Mouse (Mus musculus) induced T-regulatory cell, adult 2 months (primary cell): Measurements from ENCODE around the gene Ccdc7a.
"Not testable (repeated sequence)": the region's sequence is repeated elsewhere in the genome, so short reads cannot be mapped to it uniquely, and the experiment has no call there.

Source experiments
- DNase-seq: peaks from one replicate; pipeline ENCODE4 v3.0.0-alpha.2; 2012; ENCODE audit warnings: low read depth

Ccdc7a gene

DNA sequence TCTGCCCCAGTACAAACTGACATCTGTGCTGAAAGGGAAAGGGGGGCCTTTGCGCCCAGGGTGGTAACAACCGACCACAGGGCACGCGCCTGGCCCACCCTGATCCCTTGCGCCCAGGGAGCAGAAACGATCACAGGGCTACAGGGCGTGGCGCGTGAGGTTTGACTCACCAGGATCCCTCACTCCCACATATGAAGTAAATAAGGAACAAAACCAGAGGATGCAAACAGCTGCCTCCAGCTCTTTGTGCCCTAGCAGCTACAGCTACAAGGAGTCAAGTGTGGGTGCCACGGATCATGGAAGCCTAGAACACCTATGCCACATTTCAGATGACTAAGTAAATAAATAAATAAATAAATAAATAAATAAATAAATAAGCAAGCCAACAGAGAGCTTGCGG is at the start of gene Ccdc7a:
TSS of gene Ccdc7a (minus strand) at position 101 of the 400 bp plus-strand sequence.
- not testable (repeated sequence) for DNase-seq

DNA sequence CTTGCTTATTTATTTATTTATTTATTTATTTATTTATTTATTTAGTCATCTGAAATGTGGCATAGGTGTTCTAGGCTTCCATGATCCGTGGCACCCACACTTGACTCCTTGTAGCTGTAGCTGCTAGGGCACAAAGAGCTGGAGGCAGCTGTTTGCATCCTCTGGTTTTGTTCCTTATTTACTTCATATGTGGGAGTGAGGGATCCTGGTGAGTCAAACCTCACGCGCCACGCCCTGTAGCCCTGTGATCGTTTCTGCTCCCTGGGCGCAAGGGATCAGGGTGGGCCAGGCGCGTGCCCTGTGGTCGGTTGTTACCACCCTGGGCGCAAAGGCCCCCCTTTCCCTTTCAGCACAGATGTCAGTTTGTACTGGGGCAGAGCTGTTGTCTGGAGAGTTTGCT is 1.5 kb upstream of the Ccdc7a start, which contains the start of gene Ccdc7b:
TSS of gene Ccdc7b (plus strand) at position 301 of the 400 bp plus-strand sequence.
- not testable (repeated sequence) for DNase-seq

DNA sequence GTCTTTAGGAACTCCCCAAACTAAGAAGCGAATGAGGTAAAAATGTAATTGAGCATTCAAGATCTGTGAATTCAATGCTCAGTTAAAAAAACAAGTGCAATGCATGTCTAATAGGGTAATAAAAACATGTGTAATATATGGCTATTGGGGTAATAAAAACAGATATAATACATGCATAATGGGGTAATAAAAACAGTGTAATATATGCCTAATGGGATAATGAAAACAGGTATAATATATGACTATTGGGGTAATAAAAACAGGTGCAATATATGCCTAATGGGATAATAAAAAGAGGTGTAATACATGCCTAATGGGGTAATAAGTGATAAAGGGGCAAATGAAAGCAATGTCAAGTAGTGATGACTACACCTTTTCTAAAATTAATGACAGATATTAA is 73.9 kb downstream of the Ccdc7a start:
- no peak for DNase-seq

DNA sequence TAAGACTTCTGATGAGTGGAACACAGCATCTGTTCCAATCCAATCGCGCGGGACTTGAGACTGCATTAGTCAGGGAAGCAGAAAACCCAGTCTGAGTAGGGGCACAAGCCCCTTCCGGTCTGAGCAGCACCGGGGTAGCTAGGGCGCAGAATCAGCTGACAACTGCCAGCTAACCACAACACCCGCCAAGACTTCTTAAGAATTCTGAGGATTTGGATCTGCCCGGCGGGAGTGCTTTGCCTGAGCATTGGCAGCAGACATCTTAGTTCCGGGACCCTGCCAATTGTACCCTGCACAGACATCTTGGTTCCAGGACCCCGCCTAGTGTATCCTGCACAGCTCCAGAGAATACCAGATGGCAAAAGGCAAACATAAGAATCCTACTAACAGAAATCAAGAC is 116.4 kb downstream of the Ccdc7a start:
- DNase-seq: not testable (repeated sequence)

DNA sequence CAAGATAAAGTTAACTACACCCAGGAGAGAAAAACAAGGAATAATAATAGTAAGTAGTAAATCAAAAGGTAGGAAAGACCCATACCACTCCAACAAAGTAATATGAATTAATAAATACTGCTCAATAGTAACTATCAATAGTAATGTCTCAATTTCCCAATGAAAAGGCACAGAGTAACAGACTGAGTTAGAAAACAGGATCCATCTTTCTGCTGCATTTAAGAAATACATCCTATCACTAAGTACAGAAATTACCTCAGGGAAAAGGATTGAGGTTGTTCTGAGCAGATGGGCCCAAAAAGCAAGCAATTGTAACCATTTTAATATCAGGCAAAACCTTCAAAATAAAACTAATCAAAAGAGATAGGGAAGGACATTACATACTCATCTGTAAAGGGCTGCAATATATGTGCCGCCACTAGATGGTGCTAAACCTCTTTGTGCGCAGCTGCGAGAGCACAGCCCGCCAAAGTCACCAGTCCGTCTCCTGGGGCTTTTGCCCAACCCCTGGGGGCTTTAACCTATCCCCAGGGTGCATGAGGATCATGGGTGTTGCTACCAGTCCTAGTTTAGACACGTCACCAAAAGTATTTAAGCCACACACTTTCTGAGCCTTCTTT is 124.2 kb downstream of the Ccdc7a start:
- peak; percentile 16 for DNase-seq

DNA sequence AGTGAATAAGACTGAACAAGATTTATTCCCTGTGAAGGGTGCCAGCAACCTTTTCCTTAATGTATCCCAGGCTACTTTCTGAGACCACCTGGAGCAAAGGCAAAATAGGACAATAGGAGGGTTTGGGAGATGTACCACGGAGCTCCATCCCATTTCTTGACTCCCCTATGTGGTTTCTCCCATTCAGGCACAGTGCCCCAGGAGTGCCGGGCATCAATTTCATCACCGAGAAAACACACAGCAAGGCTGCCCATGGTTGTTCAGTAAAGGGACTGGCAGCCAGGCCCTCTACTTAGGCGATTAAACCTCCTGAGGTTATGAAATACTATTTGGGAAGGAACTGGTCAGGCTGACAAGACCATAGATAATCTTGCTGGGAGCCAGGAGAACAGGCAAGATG is 131.9 kb downstream of the Ccdc7a start:
- no peak for DNase-seq

DNA sequence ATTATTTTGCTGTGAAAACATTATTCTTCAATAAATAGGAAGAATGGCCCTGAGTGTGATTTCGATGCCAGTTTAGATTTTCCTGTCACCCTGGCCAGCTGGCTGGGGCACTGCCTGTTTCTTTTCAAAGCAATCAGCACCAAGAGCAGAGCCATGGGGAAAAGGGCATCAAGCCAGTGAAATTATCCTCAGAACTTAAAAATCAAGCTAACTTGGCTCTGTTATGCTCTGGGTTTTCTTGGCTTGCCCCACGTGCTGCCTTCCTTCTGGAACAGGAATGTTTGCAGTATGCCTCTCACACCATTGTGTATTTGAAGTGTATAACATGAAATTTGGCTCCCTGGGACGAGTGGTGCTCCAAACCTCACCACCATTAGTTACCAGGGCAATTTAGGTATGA is 182.6 kb downstream of the Ccdc7a start:
- no peak for DNase-seq

DNA sequence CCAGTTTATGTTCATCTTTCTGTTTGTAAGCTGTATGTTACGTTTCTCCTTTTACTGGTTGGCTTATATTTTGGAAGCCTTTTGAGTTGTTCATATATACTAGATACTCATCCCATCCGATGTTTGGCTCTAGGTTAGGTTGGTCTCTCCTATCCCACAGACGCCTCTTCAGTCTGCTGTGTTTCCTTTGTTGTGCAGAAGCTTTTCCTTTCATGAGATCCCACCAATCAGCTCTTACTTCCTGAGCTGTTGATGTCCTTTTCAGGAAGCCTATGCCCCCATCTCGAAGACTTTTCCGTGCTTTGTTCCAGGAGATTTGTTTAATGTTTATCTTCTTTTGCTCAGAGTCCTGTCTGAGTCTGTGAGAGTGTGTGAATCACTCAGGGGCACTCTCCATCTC is 221.6 kb downstream of the Ccdc7a start:
- DNase-seq: no peak

DNA sequence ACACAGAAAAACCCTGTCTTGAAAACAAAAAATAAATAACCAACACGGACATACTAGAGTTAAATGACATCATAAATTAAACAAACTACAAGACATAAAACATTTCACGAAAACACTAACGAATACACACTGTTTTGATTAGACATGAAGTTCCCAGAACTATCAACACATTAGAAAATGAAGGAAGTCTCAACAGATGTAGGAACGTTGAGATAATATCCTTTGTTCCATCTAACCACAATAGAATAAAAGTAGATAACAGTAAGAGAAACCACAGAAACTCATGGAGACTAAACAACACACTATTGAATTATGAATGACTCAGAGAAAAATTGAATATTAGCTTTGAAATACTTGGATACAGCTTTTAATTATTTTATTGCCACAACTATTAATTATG is 252.8 kb downstream of the Ccdc7a start:
- no peak for DNase-seq

DNA sequence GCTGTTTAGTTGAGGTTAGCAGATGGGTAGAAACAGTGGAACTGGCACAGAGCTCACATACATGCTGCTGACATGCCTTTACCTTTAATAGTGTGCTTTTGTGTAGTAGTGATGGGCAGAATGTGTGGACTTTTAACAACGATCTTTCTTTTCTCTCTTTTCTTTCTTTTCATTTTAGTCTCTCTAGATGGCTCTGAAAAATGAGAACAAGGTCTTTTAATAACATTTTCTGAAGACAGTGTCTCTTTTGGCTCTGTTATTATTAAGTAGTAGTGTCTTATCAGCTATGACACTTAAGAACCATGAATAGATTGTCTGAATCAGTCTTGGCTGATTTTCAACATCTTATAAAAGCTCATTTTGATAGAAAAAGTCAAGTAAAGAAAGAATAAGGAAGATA is 266.7 kb downstream of the Ccdc7a start, which contains the start of gene Gm3952:
TSS of gene Gm3952 (minus strand) at position 101 of the 400 bp plus-strand sequence.
- DNase-seq: no peak

DNA sequence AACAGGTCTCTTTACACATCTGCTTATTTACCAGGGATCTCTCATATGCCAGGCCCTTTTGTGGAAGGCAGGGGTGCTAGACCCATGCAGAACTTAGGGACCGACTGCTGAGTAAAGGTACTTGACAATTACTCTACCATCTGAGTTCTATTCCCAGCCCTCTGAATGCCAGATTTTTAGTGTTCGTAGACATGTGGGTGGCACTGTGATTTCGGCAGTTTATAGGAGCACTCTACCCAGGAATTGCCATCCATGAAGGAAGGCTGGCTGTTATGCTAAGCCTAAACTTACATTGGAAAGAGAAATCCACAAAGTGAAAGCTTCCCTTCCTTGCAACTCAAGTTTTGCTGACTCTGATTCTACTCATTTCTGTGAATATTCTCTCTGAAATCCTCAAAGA is 329.6 kb downstream of the Ccdc7a start:
- DNase-seq: no peak

DNA sequence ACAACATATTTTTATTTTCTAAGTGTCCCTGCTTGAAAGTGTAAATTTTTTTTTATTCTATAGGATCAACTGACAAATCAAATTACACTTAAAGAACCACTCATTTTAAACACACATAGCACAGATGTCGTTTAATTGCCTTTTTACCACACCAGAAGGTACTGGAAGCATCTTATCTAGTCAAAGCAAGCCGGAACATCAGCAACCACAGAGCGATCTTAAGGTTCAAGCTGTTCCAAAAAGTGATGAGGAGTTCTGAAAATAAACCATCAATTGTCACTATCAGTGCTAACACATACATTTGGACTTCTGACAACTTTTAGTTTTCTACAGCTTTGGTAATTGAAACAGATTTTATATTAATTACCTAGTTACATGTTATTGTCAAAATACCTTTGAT is 331.2 kb downstream of the Ccdc7a start:
- DNase-seq: no peak

DNA sequence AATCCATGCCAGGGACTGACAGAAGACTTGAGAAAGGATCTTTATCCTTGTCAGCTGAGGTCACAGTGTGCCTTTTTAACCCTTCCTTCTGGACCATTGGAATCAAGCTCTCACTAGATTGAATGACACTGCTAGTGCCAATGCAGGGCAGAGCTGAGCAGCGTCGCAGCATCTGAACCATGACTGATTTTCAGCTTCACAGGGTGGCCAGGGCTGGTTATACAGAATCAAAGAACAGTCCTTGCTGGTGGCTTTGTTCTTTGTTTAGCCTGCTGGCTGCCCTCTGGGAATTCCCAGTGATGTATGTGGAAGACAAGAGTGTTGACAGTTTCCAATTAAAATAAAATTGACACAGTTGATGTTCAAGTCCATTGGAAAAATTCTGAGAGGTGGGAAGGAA is 333.1 kb downstream of the Ccdc7a start:
- no peak for DNase-seq

DNA sequence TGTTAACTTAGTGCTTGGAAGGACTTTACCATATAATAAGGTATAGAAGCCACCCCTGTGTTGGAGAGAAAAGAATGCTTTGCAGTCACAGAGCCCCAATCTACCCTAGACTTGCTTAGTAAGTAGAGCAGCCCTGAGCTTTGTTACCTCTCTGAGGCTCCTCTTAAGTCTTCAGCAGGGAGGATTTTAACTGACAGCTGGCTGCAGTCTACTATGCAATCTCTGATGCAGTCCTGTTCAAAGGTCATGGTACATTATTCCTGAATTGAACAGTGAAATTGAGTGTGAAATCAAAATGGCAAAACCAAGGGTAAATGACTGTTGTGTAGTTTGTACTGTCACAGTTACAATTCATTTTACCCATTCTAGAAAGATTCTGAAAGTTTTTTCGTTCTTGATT is 338.1 kb downstream of the Ccdc7a start:
- DNase-seq: no peak

DNA sequence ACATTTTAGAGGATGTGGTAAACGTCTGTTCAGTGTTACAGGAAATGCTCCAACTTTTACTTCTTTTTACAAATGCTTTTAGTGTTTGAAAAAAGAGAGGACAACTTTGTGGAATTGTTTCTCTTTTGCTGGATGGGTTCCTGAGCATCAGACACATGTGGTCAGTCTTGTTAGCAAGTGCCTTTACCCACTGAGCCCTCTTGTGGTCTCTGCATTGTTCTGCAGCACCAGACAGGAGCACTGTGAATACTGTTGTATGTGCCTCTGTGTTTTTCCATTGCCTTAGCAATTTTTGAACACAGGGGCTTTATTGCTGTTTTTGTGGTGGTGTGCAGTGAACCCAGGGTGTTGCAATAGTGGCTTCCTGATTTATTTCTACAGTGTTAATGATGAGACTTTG is 340.5 kb downstream of the Ccdc7a start:
- DNase-seq: peak; percentile 35

DNA sequence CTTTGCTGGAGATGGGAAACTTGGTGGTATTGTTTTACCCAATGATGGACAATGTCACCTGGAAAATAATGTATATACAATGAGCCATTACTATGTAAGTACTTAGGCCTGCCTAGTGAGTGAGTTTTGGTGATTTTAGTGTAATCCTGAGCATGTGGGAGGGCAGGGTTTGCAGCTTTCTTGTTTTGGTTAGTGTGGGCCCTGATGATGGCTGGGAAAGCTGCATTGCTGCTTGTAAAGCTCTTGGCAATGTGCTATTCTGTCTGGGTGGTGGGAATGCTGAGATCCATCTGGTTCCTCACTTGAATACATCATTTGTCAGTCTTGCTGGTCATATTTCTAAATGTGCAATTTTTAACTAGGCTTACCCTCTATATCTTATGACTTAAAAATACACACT is 349.1 kb downstream of the Ccdc7a start:
- DNase-seq: no peak

DNA sequence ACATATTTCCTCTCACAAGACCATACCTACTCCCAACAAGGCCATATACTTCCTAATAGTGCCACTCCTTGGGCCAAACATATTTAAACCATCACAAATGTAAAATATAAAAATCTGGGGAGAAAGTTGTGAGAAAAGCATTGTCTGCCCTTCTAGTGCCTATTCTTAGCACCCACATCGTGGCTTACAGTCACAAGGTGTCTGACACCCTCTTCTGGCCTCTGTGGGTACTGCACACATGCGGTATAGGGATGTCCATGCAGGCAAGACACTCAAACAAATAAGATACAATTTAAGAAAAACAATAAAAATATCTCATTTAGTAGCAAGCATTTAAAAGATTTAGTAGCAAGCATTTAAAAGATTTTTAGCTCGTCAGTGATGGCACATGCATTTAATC is 356.1 kb downstream of the Ccdc7a start:
- DNase-seq: peak; percentile 87

DNA sequence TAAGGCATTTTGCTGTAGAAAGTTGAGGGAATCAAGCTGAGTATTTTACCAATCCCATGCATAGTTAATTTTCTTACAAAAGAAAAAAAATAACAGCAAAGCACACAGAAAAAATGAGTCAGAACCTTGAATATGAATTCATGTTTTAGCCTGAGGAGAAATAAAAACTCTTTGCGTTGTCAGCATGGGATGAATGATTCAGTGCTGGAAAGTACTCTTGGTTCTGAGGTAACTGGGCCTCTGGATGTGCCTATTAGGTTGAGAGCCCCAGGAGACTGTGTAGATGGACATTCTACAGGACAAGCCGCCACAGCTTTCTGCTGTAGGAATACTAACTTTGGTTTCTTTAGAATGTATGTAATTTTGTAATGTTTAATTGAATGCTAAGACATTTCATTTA is 360.5 kb downstream of the Ccdc7a start:
- no peak for DNase-seq

DNA sequence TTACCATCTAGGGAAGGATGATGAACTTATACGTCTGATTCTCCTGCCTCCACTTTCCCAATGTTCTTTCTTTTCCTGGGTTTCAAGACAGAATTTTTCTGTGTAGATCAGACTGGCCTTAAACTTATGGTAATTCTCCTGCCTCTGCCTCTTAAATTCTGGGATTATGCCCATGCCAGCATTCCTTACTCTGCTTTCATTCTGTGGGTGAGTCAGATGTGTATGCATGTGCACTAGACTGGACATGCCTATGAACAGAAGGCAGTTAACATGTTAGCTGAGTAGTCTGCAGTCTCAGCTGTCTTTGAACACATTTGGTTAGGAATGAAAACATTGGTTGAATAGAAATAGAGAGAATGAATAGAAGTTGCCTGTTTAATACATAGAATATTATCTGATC is 360.9 kb downstream of the Ccdc7a start:
- no peak for DNase-seq

DNA sequence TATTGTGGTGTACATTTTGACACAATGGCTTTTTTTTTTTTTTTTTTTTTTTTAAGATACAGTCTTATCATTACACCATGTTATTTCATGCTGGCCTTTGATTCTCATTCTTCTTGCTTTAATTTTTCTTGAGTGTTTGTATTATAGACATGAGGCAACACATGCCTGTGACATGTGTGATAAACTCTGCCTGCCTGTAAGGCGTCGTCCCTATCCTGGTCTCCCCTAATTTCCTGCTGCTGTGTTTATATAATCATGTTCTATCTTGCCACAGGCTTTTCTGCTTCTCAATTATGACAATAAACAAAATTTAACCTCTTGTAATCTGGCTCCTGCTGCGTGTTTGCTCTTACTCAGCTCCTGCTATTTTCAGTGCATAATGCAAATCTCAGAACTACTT is 367.4 kb downstream of the Ccdc7a start:
- no peak for DNase-seq

DNA sequence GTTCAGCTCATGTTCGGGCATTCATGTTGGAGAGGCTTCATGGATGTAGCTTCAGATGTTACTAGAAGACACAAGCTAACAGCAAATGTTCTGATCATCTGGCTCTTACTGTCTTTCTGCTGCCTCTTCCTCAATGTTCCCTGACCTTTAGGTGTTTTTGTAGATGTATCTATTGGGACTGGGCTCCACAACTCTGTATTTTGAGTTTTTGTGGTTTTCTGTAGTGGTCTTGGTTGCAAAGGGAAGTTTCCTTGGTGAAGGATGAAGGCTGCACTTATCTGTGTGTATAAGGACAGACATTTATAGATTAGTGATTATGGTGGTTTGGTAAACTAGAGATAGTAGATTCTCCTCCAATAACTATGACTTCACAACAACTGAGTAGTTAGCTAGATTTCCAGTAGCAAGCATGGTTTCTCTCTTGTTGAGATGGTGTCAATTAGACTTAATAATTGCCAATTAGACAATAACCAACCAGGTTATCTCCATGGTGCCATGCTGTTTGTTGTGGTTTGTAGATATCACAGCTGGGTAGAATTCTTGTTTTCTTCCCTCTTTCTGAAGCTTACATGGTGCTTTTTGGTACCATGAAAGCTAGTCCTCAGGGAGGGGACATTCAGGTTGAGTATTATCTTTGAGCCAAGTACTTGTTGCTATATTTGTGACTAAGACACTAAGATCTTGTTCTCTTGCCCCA is 368.5 kb downstream of the Ccdc7a start:
- DNase-seq: no peak

DNA sequence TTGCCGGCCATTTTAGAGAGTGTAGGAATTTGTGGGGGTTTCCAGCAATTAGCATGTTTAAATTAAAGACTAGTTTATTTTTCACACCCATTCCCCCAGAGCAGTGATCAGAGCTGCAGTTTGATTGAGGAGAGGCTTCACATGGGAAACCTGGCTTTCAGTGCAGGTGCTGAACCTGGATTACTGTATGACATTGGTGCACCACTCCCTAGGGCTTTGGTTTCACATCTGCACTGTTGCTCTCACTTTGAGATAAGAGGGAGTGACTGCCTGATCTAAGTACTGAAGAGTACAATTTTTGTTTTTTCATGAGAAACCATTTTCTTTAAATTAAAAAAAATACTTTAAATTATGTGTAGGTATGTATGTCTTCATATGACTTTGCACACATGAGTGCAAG is 375.3 kb downstream of the Ccdc7a start:
- no peak for DNase-seq

DNA sequence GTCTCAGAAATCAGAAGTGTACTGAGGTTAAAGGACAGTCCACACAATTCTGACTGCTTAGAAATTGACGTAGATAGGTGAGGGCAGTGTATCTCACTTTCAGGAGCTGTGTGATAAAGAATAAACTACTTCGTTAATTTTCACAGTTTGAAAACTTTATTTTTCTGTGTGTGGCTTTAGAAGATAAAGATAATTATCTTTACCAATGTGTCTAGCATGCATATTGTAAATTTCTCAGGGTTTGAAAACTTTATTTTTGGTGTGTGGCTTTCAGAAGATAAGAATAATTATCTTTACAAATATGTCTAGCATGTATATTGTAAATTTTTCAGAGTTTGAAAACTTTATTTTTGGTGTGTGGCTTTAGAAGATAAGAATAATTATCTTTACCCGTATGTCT is 376.6 kb downstream of the Ccdc7a start:
- no peak for DNase-seq

DNA sequence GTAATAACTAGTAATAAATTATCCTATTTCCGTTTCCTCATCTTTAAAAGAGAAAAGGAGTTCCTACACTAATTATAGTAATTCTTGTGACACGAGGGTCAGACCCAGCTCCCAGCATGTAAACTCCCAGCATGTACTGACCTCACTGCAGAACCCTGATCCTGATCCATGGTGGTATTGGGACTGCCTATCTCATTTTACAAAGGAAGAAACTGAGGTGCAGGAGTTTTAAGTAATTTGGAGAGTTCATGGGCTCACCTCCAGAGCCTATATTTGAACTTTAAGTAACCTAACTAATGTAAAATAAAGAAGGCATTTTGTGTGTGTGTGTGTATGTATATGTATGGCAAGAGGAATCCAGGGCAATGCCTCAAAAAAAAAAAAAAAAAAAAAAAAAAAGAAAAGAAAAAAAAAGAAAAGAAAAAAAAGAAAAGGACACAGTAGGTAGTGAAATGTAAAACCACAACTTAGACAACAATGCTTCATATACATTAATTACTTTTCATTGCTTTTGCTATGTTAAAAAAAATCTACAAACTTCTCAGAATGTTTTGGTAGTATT is 378.8 kb downstream of the Ccdc7a start:
- no peak for DNase-seq
